Mouse (Mus musculus) CD8-positive naive resting alpha-beta T cell, adult 2 months (primary cell): ENCODE data around the gene BC025446.

Experiments used
- DNase-seq, 2 experiments: peaks; one replicate each; pipeline ENCODE4 v3.0.0; 2022; ENCODE audit warnings: low read depth in 2 of 2, low spot score in 2 of 2

The BC025446 gene

DNA sequence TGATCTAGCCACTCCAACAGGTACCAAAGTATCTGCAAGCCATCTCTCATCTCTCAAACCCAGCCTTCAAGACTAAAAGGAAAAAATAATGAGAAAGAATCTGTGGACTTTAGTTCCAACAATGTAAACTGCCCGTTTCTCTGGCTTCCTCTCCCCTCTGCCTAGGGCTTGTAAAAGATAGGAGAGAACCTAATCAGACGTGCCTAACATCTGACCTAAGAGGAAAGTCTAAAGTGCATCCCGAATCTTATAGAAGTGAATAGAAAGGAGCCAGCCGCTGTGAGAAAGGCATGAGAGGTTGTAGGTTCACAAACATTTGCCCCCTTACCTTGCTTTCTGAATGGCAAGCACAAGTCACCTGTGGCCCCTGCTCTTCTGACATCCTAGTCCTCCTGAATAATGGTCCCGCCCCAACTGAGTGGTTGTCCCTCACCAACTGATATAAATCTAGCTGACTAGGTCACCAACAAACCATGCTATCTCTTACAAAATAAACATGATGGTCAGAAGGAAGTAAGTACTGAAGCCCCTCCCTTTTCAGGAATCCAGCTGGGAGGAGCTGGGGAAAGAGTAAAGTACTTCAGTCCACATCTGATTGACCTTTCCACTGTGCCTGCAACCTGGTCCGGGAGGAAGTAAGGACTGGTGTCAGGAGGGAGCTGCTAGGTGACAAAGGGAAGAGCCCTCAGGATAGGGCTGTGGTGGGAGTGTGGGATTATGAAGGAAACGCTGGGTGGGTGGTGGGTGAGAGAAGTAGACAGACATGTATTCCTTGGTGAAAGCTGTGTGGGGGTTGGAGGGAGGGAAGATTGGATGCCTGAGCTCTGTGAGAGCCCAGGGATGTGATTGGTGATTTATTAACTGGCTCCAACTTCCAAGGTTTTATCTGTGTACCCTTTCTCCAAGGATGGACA, at the start of gene BC025446:
Gene BC025446, plus strand, starts transcription at position 599 of the 914 bp plus-strand sequence.
- DNase-seq = no peak

- DNase-seq = peak; percentile 19 to 38
Measured at GRCm38 (mm10) chr15:75175506-75175905, 40.7 kb upstream of the BC025446 start.

GRCm38 (mm10) chr15:75186291-75186690, 29.9 kb upstream of the BC025446 start:
- no peak for DNase-seq

GRCm38 (mm10) chr15:75189116-75189515, 27.1 kb upstream of the BC025446 start:
- DNase-seq = peak; percentile 23 to 33

- peak in 1 of 2 experiments; percentile 27 for DNase-seq
Measured at GRCm38 (mm10) chr15:75190560-75190959, 25.6 kb upstream of the BC025446 start.

GRCm38 (mm10) chr15:75216831-75217230, 655 bp downstream of the BC025446 start:
- no peak for DNase-seq

DNA sequence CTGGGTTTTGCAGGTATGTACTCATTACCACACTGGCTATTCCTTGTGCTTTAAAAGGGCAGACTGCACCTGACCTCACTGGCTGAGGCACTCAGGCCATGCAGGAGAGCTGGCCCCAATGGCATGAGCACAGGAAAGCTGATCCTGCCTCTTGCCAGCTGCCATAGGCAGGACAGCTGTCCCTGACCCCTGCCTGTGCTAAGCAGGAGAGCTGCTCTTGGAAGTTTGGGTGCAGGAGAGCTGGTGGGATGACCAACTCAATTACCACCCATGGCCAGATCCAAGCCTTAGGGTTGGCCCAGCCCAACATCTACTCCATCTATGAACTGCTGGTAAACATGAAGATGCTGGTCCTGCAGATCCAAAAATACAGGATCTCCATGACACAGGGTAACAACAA, 5.8 kb downstream of the BC025446 start:
- no peak for DNase-seq

DNA sequence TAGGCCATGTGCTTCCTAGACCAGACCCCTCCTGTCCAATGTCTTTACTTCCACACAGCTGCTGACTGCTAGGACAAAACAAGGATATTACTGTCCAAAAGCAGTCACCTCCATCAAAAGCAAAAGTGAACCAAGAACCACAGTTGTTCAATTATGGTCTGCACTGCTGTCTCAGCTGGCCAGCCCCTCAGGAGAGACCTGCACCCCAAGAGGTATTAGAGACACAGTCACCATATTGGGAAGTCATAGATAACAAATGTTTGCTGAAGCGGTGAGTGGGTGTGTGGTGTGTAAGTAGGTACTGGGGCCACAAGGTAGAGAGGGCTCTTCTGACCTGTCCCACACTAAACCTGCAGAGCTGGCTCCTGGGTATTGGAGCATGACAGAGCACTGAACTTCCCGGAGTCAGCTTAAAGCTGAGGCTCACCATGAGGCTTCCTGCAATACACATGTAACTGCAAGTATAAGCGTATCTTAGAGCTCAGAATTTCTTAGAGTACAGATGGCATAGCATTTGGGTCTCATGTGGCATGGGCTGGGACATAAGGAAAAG, 21.6 kb downstream of the BC025446 start:
- no peak for DNase-seq

DNA sequence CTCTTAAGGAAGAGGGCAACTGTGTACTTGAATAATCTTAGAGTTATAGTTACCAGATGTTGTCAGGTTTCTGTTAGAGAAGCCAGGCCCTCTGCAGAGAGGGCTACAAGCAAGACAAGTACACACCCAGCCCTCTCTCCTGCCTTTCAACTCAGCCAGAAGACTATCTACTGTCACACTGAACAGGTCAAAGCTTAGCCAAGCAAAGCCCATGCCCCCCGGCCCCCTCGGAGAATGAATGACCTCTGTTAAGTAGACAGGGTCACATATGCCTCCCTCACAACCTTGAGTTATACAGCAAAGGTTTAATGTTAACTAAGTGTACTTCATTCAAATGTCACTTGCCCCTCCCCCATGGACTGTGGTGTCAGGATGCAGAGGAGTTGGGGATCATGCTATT, 24.4 kb downstream of the BC025446 start:
- no peak for DNase-seq

- DNase-seq = no peak
Measured at GRCm38 (mm10) chr15:75242756-75243640, 26.8 kb downstream of the BC025446 start.

DNA sequence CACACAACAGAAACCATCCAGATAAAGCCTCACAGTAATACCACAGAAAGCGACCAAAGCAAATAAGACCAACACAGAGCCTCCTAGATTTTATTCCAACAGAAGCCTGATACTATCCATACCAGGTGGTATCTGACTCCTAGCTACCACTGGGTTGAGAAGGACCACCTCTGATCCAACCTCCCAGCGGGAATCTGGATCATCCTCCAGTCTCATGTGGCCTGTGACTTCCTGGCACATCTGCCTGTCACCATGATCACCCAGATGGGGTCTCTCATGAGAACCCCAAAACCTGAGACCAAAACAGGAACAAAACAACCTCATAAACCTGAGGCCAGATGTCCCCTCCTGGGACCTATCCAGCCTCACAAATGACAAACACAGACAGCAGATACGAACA, 38.5 kb downstream of the BC025446 start:
- no peak for DNase-seq

DNA sequence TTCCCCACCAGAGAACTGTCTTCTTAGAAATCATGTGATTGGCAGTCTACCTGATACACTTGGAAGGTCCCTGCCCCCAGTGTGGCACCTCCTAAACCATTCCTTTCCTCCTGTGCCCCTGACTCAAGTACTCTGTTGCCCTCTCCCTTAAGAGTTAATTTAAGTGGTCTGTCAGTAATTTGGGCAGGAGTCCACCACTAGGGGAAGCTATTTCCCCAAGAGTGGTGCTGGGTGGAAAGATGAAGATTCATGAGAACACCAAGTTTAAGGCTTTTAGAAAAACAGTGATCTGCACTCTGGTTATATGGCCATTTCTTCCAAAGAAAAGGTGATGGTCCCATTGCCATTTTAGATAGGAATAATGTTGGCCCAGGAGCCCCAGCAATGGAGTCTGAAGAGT, 49.7 kb downstream of the BC025446 start:
- DNase-seq = no peak

DNA sequence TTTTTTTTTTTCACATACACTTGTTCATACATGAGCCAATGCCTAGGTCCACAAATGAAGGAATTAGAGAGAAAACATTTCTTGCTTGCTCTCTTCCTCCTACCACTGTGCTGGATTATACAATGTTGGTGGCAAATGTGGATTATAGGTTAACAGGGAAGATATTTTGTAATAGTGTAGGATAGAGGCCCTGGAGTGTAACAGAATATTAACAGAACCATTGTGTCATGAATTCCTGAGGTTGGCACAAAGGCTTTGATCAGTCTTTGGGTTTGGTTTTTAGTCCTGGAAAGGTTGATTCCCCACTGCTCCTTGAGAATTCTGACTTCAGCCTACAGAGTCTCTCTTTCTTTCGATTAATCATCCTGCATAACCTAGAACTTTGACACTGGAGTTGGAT, 50.5 kb downstream of the BC025446 start:
- no peak for DNase-seq

- no peak for DNase-seq
Measured at GRCm38 (mm10) chr15:75268121-75268520, 51.9 kb downstream of the BC025446 start, which contains the start of gene Ly6f. Ly6f (plus strand) TSS chr15:75268421.

GRCm38 (mm10) chr15:75268916-75269829, 53.0 kb downstream of the BC025446 start:
- no peak for DNase-seq

DNA sequence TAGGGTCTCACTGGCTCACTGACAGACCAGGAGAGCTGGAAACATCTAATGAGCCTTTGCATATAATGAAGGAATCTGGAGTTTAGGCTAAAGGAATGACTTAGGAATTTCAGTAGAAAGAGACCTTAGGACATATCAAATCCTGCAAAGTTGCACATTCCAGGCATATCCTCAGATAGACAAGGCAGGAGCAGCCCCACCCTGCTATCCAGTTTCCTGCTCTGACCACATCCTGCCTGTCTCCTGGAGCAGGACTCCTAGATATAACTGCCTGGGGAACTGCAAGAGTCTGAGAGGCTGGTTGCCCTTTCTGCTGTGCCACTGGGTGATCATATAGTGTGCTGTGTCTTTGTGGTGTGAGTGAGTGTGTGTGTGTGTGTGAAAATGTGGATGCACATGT, 54.0 kb downstream of the BC025446 start:
- DNase-seq = no peak

GRCm38 (mm10) chr15:75270691-75271362, 54.7 kb downstream of the BC025446 start:
- DNase-seq = no peak

DNA sequence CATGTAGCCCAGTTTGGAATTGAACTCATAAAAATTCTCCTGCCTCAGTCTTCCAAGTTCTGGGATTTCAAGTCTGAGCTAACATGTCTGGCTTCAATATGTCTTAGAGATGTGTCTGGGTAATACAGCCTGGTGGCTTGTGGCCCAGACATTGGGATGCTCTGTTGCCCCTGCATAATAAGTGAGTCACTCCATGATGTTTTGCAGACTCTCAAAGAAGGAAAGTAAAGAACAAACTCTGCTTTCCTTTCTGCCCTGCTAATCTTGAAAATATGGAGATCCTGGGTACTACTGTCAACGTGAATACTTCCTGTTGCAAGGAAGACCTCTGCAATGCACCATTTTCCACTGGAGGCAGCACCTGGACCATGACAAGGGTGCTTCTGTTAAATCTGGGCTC, 55.2 kb downstream of the BC025446 start:
- no peak for DNase-seq

- DNase-seq = no peak
Measured at GRCm38 (mm10) chr15:75271891-75272290, 55.7 kb downstream of the BC025446 start.
